Mouse (Mus musculus) midbrain, embryonic 11.5 days (tissue): ENCODE data around the gene 4921524J17Rik. TPM values are rescaled to one million over a fixed set of nuclear protein-coding genes. Genes with fewer than 3 reads are reported as not detected.
A peak's percentile ranks its signal among the peaks of the same experiment; 100 is the strongest.

Experiments used
- ATAC-seq: fragments of 200-750 bp; cut with Nextera tagmentation; 2 replicates; pipeline ENCODE4 v1.8.0; 2017; ENCODE audit warnings: moderate TSS enrichment, moderate library complexity; ENCODE audit not compliant: low FRiP score
- DNase-seq: peaks from one replicate; pipeline ENCODE4 v3.0.0; 2015; ENCODE audit warnings: low spot score; ENCODE audit errors: missing footprints
- H3K27ac ChIP-seq: fragments of 300-500 bp; sonication (generic); 2 replicates; pipeline ENCODE4 v1.5.1; 2014; ENCODE audit warnings: low read depth, low read length
- H3K27me3 ChIP-seq: fragments of 300-500 bp; sonication (generic); 2 replicates; pipeline ENCODE4 v1.6.1; 2014; ENCODE audit warnings: mild to moderate bottlenecking, low read length, moderate library complexity, mixed read lengths; ENCODE audit not compliant: control insufficient read depth, insufficient read depth
- H3K36me3 ChIP-seq: fragments of 300-500 bp; sonication (generic); 2 replicates; pipeline ENCODE4 v1.6.1; 2014; ENCODE audit warnings: mild to moderate bottlenecking, low read length, moderate library complexity, mixed read lengths; ENCODE audit not compliant: control insufficient read depth, insufficient read depth
- H3K4me1 ChIP-seq: fragments of 300-500 bp; sonication (generic); 2 replicates; pipeline ENCODE4 v1.6.1; 2014; ENCODE audit warnings: low read length; ENCODE audit not compliant: control insufficient read depth, insufficient read depth
- H3K4me2 ChIP-seq: fragments of 300-500 bp; sonication (generic); 2 replicates; pipeline ENCODE4 v1.6.1; 2014; ENCODE audit warnings: mild to moderate bottlenecking, moderate library complexity
- H3K4me3 ChIP-seq: fragments of 300-500 bp; sonication (generic); 2 replicates; pipeline ENCODE4 v1.5.1; 2014; ENCODE audit warnings: low read depth, low read length
- H3K9ac ChIP-seq: fragments of 300-500 bp; sonication (generic); 2 replicates; pipeline ENCODE4 v1.6.1; 2014; ENCODE audit warnings: low read length
- H3K9me3 ChIP-seq: fragments of 300-500 bp; sonication (generic); 2 replicates; pipeline ENCODE4 v1.6.1; 2016; ENCODE audit warnings: low read length; ENCODE audit not compliant: control insufficient read depth
- WGBS: fragments of 180-500 bp; shearing (Covaris S2); extraction: QIAGEN DNeasy Blood & Tissue Kit; methylation state at CpG from one replicate; pipeline ENCODE4 v1.1.7; 2014; 5-methylcytosine and 5-hydroxymethylcytosine counted together
- polyA plus RNA-seq: library from polyadenylated mRNA; unstranded; fragments of >200 nt; fragmentation: Nextera tagmentation; extraction: Ambion mirVana; gene quantifications from 2 replicates; pipeline ENCODE4 v1.2.1, GENCODE M21; 2014

4921524J17Rik gene
- polyA plus RNA-seq, 1 experiment from 2014 or later = 43.8 TPM

GRCm38 (mm10) chr8:85430801-85431200 is 1.8 kb downstream of the 4921524J17Rik start:
- Histone ChIP-seq H3K4me1 (peaks cover 22% of the 10 kb centered on the region), H3K4me3 (no peak overlapping the region; the same call in 1 of the 2 replicates), H3K36me3 (no peaks in the 10 kb centered on the region), H3K27me3 (no peaks in the 10 kb centered on the region), H3K4me2 (peak overlapping the region; percentile 52), H3K9me3 (no peaks in the 10 kb centered on the region), H3K27ac (no peak overlapping the region), H3K9ac (no peak overlapping the region)
- ATAC-seq (no peak), DNase-seq (peak; percentile 84)
- whole genome bisulfite sequencing = 26% methylated on average over 3 of the region's 3 CpGs

GRCm38 (mm10) chr8:85429219-85429618 is 3.4 kb downstream of the 4921524J17Rik start:
- Histone ChIP-seq H3K27ac (no peak overlapping the region), H3K9ac (peak overlapping the region; percentile 38; the same call in 1 of the 2 replicates), H3K4me2 (no peak overlapping the region), H3K27me3 (no peaks in the 10 kb centered on the region), H3K9me3 (no peaks in the 10 kb centered on the region), H3K36me3 (no peaks in the 10 kb centered on the region), H3K4me3 (no peak overlapping the region), H3K4me1 (peaks cover 22% of the 10 kb centered on the region)
- WGBS = 15% methylated on average over 4 of the region's 4 CpGs
- ATAC-seq (no peak), DNase-seq (peak; percentile 88)

GRCm38 (mm10) chr8:85427026-85427425 is 5.6 kb downstream of the 4921524J17Rik start:
- 80% methylated on average over 4 of the region's 4 CpGs for WGBS
- H3K4me3 ChIP-seq = no peak overlapping the region
- H3K9me3 ChIP-seq = no peaks in the 10 kb centered on the region
- H3K27ac ChIP-seq = no peak overlapping the region
- H3K9ac ChIP-seq = no peak overlapping the region
- DNase-seq (peak; percentile 82), ATAC-seq (no peak)
- H3K27me3 ChIP-seq = no peaks in the 10 kb centered on the region
- no peaks in the 10 kb centered on the region for H3K36me3 ChIP-seq
- peaks cover 22% of the 10 kb centered on the region for H3K4me1 ChIP-seq
- H3K4me2 ChIP-seq = no peak overlapping the region

- Histone ChIP-seq H3K9me3 (no peaks in the 10 kb centered on the region), H3K27ac (no peak overlapping the region), H3K36me3 (no peaks in the 10 kb centered on the region), H3K4me1 (no peaks in the 10 kb centered on the region), H3K27me3 (no peaks in the 10 kb centered on the region), H3K9ac (no peak overlapping the region), H3K4me3 (no peak overlapping the region), H3K4me2 (no peak overlapping the region)
- no peak for ATAC-seq
- WGBS = 90% methylated on average over 1 of the region's 1 CpGs
- DNase-seq = no peak
These were observed 11.3 kb downstream of the 4921524J17Rik start for GRCm38 (mm10) chr8:85421329-85421728.

- Histone ChIP-seq H3K4me2 (no peak overlapping the region), H3K4me1 (peaks cover 2% of the 10 kb centered on the region; the same call in 1 of the 2 replicates), H3K27me3 (no peaks in the 10 kb centered on the region), H3K4me3 (no peak overlapping the region), H3K27ac (no peak overlapping the region), H3K9me3 (no peaks in the 10 kb centered on the region), H3K9ac (no peak overlapping the region), H3K36me3 (0 out of 2 replicates have a peak, but pooled peaks cover 2% of the 10 kb centered on the region)
- DNase-seq = no peak
- 76% methylated on average over 3 of the region's 3 CpGs for WGBS
- ATAC-seq = no peak
These were observed 24.1 kb downstream of the 4921524J17Rik start for GRCm38 (mm10) chr8:85408526-85408925.

- 76% methylated on average over 7 of the region's 7 CpGs for WGBS
- DNase-seq (no peak), ATAC-seq (no peak)
- Histone ChIP-seq H3K27me3 (no peaks in the 10 kb centered on the region), H3K9me3 (no peaks in the 10 kb centered on the region), H3K36me3 (0 out of 2 replicates have a peak, but pooled peaks cover 2% of the 10 kb centered on the region), H3K27ac (no peak overlapping the region), H3K4me3 (no peak overlapping the region), H3K9ac (no peak overlapping the region), H3K4me2 (no peak overlapping the region), H3K4me1 (peaks cover 2% of the 10 kb centered on the region; the same call in 1 of the 2 replicates)
These were observed 24.6 kb downstream of the 4921524J17Rik start for GRCm38 (mm10) chr8:85408053-85408505.

- no peak for DNase-seq
- H3K9ac ChIP-seq = no peak overlapping the region
These were observed 26.7 kb downstream of the 4921524J17Rik start for GRCm38 (mm10) chr8:85405961-85406360.

GRCm38 (mm10) chr8:85405418-85405817 is 27.2 kb downstream of the 4921524J17Rik start:
- no peak overlapping the region for H3K9ac ChIP-seq
- DNase-seq = no peak
- H3K4me2 ChIP-seq = no peak overlapping the region
- no peaks in the 10 kb centered on the region for H3K27me3 ChIP-seq
- H3K9me3 ChIP-seq = no peaks in the 10 kb centered on the region
- 66% methylated on average over 3 of the region's 3 CpGs for WGBS
- 0 out of 2 replicates have a peak, but pooled peaks cover 2% of the 10 kb centered on the region for H3K36me3 ChIP-seq
- H3K27ac ChIP-seq = no peak overlapping the region
- no peak overlapping the region for H3K4me3 ChIP-seq
- peaks cover 2% of the 10 kb centered on the region; the same call in 1 of the 2 replicates for H3K4me1 ChIP-seq
- ATAC-seq = no peak

More at GRCm38 (mm10) chr8:85405961-85406360, 26.7 kb downstream of the 4921524J17Rik start:
- Histone ChIP-seq H3K4me1 (peaks cover 2% of the 10 kb centered on the region; the same call in 1 of the 2 replicates), H3K9me3 (no peaks in the 10 kb centered on the region), H3K27ac (no peak overlapping the region), H3K36me3 (0 out of 2 replicates have a peak, but pooled peaks cover 2% of the 10 kb centered on the region), H3K27me3 (no peaks in the 10 kb centered on the region), H3K4me3 (no peak overlapping the region), H3K4me2 (no peak overlapping the region)
- WGBS = 78% methylated on average over 10 of the region's 10 CpGs
- ATAC-seq = no peak

- ATAC-seq (no peak), DNase-seq (no peak)
- no peak overlapping the region for H3K27ac ChIP-seq
- H3K4me1 ChIP-seq = no peaks in the 10 kb centered on the region
- H3K9ac ChIP-seq = no peak overlapping the region
- no peak overlapping the region for H3K4me2 ChIP-seq
- no peaks in the 10 kb centered on the region for H3K36me3 ChIP-seq
- no peaks in the 10 kb centered on the region for H3K9me3 ChIP-seq
- H3K4me3 ChIP-seq = no peak overlapping the region
- no peaks in the 10 kb centered on the region for H3K27me3 ChIP-seq
- 89% methylated on average over 4 of the region's 4 CpGs for WGBS
These were observed 34.1 kb downstream of the 4921524J17Rik start for GRCm38 (mm10) chr8:85398548-85398947.
